Mouse (Mus musculus) lung, embryonic 14.5 days (tissue): ENCODE measurements around the gene Prim1. TPM values are rescaled to one million over a fixed set of nuclear protein-coding genes. Genes with fewer than 3 reads are reported as not detected.
A peak's percentile ranks its signal among the peaks of the same experiment; 100 is the strongest.

ENCODE experiments used
- ATAC-seq: fragments of 200-750 bp; cut with Nextera tagmentation; 2 replicates; pipeline ENCODE4 v1.8.0; 2017; ENCODE audit warnings: mild to moderate bottlenecking, moderate TSS enrichment, moderate library complexity; ENCODE audit not compliant: insufficient read depth
- DNase-seq: peaks from one replicate; pipeline ENCODE4 v3.0.0-alpha.2; 2015
- H3K27ac ChIP-seq: fragments of 300-500 bp; sonication (generic); 2 replicates; pipeline ENCODE4 v1.5.1; 2014; ENCODE audit warnings: low read depth, mild to moderate bottlenecking, moderate library complexity
- H3K27me3 ChIP-seq: fragments of 300-500 bp; sonication (generic); 2 replicates; pipeline ENCODE4 v1.6.1; 2014; ENCODE audit warnings: low read length, control low read depth; ENCODE audit not compliant: insufficient read depth
- H3K36me3 ChIP-seq: fragments of 300-500 bp; sonication (generic); 2 replicates; pipeline ENCODE4 v1.6.1; 2014; ENCODE audit warnings: control low read depth; ENCODE audit not compliant: insufficient read depth
- H3K4me1 ChIP-seq: fragments of 300-500 bp; sonication (generic); 2 replicates; pipeline ENCODE4 v1.6.1; 2014; ENCODE audit warnings: antibody characterized with exemption, control low read depth; ENCODE audit not compliant: insufficient read depth
- H3K4me2 ChIP-seq: fragments of 300-500 bp; sonication (generic); 2 replicates; pipeline ENCODE4 v1.6.1; 2014; ENCODE audit warnings: mild to moderate bottlenecking
- H3K4me3 ChIP-seq: fragments of 300-500 bp; sonication (generic); 2 replicates; pipeline ENCODE4 v1.5.1; 2014; ENCODE audit warnings: low read depth, low read length
- H3K9ac ChIP-seq: fragments of 300-500 bp; sonication (generic); 2 replicates; pipeline ENCODE4 v1.6.1; 2014
- H3K9me3 ChIP-seq: fragments of 300-500 bp; sonication (generic); 2 replicates; pipeline ENCODE4 v1.6.1; 2016; ENCODE audit warnings: low read depth, low read length, control low read depth
- CTCF ChIP-seq: IDR thresholded peaks from 2 replicates; pipeline ENCODE4 v1.5.1; 2016; ENCODE audit warnings: antibody characterized with exemption, low read depth
- WGBS: fragments of 180-500 bp; shearing (Covaris S2); extraction: QIAGEN DNeasy Blood & Tissue Kit; methylation state at CpG from one replicate; pipeline ENCODE4 v1.1.7; 2014; 5-methylcytosine and 5-hydroxymethylcytosine counted together
- polyA plus RNA-seq: library from polyadenylated mRNA; unstranded; fragments of >200 nt; fragmentation: Nextera tagmentation; extraction: Ambion mirVana; gene quantifications from 2 replicates; pipeline ENCODE4 v1.2.1, GENCODE M21; 2014

Gene Prim1
- polyA plus RNA-seq, 1 experiment from 2014 or later: 95.7 TPM

DNA sequence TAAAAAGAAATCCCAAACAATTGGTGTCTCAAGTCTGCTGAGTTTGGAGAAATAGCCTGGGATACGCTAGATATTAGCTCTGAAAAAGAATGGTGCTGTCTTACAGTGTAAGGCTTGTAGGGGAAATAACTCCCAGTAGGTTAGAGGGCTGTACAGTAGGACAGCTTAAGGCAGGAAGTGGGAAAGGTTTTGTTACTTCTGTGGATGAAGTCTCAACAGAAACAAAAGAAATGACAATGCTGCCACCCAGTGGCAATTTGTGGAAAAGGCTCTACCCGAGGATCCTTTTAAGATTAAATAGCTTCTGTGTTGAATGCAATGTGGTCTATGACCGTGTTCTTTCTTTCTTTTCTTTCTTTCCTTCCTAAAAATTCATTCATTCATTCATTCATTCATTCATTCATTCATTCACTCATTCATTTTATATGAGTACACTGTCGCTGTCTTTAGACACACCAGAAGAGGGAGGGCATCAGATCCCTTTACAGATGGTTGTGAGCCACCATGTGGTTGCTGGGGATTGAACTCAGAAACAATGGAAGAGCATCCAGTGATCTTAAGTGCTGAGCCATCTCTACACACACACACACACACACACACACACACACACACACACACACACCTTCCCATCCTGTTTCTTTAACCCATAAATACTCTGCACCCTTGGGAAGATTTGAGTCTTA lies 6.6 kb upstream of the Prim1 start:
- WGBS: 11% methylated on average over 4 of the region's 4 CpGs
- H3K36me3 ChIP-seq: no peaks in the 10 kb centered on the region
- DNase-seq: peak; percentile 96
- H3K4me1 ChIP-seq: no peaks in the 10 kb centered on the region
- no peak overlapping the region for H3K4me3 ChIP-seq
- no peak overlapping the region for H3K4me2 ChIP-seq
- H3K27me3 ChIP-seq: no peaks in the 10 kb centered on the region
- H3K27ac ChIP-seq: no peak overlapping the region
- H3K9ac ChIP-seq: no peak overlapping the region
- H3K9me3 ChIP-seq: no peaks in the 10 kb centered on the region
- peak; percentile 82 for ATAC-seq
- peak; percentile 77 for TF ChIP-seq CTCF

DNA sequence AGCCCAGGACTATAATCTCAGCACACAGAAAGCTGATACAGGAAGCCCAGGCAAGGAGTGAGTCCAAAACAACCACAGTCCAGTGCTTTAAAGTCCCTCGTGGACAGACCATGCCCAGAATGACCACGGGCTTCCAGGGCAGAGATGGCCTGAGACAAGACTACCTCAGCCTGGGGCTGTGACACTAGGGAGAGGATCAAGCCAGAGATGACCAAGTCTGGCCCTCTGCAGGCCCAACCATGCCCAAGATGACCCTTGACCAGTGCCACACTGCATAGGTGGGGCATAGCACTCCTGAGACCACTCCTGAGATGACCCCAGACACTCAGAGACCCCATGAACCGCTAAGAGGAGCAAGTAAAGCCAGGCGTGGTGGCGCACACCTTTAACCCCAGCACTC lies 5.2 kb upstream of the Prim1 start:
- no peak for TF ChIP-seq CTCF
- 71% methylated on average over 5 of the region's 5 CpGs for WGBS

DNA sequence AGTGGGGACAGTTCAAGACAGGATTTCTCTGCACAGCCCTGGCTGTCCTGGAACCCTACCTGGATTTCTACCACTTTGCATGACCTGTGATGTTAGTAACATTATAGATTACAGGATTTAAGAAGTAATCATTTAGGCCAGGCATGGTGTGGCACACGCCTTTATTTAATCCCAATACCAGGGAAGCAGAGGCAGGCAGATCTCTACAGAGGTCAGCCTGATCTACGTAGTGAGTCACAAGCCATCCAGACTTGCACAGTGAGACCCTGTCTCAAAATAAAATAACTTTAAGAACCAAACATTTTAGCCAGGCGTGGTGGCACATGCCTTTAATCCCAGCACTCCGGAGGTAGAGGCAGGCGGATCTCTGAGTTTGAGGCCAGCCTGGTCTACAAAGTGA lies 7.2 kb downstream of the Prim1 start:
- Histone ChIP-seq H3K9me3 (no peaks in the 10 kb centered on the region), H3K27me3 (no peaks in the 10 kb centered on the region), H3K4me3 (no peak overlapping the region), H3K9ac (no peak overlapping the region), H3K4me1 (no peaks in the 10 kb centered on the region), H3K27ac (no peak overlapping the region), H3K36me3 (peaks cover 80% of the 10 kb centered on the region), H3K4me2 (no peak overlapping the region)
- ATAC-seq (no peak), DNase-seq (no peak)
- TF ChIP-seq CTCF: no peak
- 93% methylated on average over 5 of the region's 5 CpGs for WGBS

More for the DNA sequence above, 5.2 kb upstream of the Prim1 start:
- no peak overlapping the region for H3K27ac ChIP-seq
- no peaks in the 10 kb centered on the region for H3K27me3 ChIP-seq
- no peak overlapping the region for H3K4me3 ChIP-seq
- no peaks in the 10 kb centered on the region for H3K4me1 ChIP-seq
- ATAC-seq (no peak), DNase-seq (no peak)
- no peak overlapping the region for H3K9ac ChIP-seq
- H3K4me2 ChIP-seq: no peak overlapping the region
- no peaks in the 10 kb centered on the region for H3K9me3 ChIP-seq
- H3K36me3 ChIP-seq: no peaks in the 10 kb centered on the region

- 93% methylated on average over 10 of the region's 10 CpGs for WGBS
These were observed 8.5 kb downstream of the Prim1 start for GRCm38 (mm10) chr10:128023496-128023895.

GRCm38 (mm10) chr10:128029931-128030330 lies 15.0 kb downstream of the Prim1 start:
- WGBS: 89% methylated on average over 7 of the region's 7 CpGs
- Histone ChIP-seq H3K9me3 (no peaks in the 10 kb centered on the region), H3K9ac (no peak overlapping the region), H3K4me1 (no peaks in the 10 kb centered on the region), H3K27me3 (no peaks in the 10 kb centered on the region), H3K36me3 (peaks cover 61% of the 10 kb centered on the region), H3K27ac (no peak overlapping the region), H3K4me3 (no peak overlapping the region), H3K4me2 (no peak overlapping the region)
- no peak for ATAC-seq
- no peak for TF ChIP-seq CTCF
- no peak for DNase-seq

More at GRCm38 (mm10) chr10:128023496-128023895, 8.5 kb downstream of the Prim1 start:
- Histone ChIP-seq H3K4me2 (no peak overlapping the region), H3K9me3 (no peaks in the 10 kb centered on the region), H3K27me3 (no peaks in the 10 kb centered on the region), H3K36me3 (peaks cover 85% of the 10 kb centered on the region), H3K27ac (no peak overlapping the region), H3K4me3 (no peak overlapping the region), H3K4me1 (no peaks in the 10 kb centered on the region), H3K9ac (no peak overlapping the region)
- TF ChIP-seq CTCF: no peak
- DNase-seq (no peak), ATAC-seq (no peak)

GRCm38 (mm10) chr10:128030860-128031259 lies 15.9 kb downstream of the Prim1 start:
- ATAC-seq: no peak

GRCm38 (mm10) chr10:128036746-128037425 lies 21.9 kb downstream of the Prim1 start:
- Histone ChIP-seq H3K27me3 (no peaks in the 10 kb centered on the region), H3K4me3 (peak overlapping the region; percentile 78), H3K9me3 (no peaks in the 10 kb centered on the region), H3K36me3 (peaks cover 42% of the 10 kb centered on the region), H3K27ac (peak overlapping the region; percentile 98), H3K4me1 (peaks cover 13% of the 10 kb centered on the region), H3K4me2 (peak overlapping the region; percentile 87), H3K9ac (peak overlapping the region; percentile 96)
- no peak for TF ChIP-seq CTCF
- ATAC-seq (no peak), DNase-seq (peak; percentile 63)
- 1% methylated on average over 10 of the region's 10 CpGs for WGBS

More at GRCm38 (mm10) chr10:128030860-128031259, 15.9 kb downstream of the Prim1 start:
- Histone ChIP-seq H3K4me2 (no peak overlapping the region), H3K27me3 (no peaks in the 10 kb centered on the region), H3K36me3 (peaks cover 54% of the 10 kb centered on the region), H3K9me3 (no peaks in the 10 kb centered on the region), H3K9ac (no peak overlapping the region), H3K4me3 (no peak overlapping the region), H3K4me1 (no peaks in the 10 kb centered on the region), H3K27ac (no peak overlapping the region)
- WGBS: 49% methylated on average over 2 of the region's 2 CpGs
- TF ChIP-seq CTCF: no peak
- no peak for DNase-seq
